8 mouse cellular contexts compared by ENCODE assay signal in the genomic region with DNA sequence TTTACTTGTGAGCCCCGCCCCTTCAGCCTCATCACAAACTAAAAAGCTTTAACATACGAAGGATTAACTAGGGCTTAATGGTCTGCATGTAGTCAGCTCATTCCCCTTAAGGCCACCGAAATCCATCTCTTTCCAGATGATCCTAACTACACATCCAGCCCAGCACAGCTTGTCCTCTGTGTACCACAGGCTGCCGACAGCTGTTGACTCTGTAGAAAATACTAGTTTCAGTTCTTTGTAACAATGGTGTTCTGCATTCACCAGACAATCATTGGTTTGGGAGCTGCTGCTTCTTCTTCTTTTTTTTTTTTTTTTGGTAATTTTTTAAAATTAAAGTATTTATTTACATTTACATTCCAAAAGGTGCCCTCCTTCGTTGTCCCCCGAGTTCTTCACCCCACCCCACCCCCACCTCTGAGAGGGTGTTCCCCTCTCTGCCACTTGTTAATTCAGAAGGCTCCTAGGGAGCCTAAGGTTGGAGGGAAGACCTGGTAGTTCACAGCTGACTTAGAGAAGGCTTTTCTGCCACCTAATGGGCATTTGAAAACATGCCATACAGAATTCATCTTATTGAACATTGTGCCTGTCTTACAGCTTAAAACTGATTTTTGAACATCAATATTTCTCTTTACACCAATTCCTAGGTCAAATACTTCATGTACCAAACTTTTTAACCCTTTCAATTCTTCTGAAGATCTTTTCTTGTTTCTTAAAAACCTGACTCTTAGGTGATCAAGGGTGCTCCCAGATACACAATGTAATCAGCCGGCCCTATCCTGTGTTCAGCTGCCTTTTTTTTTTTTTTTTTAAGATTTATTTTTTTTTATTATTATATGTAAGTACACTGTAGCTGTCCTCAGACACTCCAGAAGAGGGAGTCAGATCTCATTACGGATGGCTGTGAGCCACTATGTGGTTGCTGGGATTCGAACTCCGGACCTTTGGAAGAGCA. TPM values are rescaled to one million over a fixed set of nuclear protein-coding genes. Genes with fewer than 3 reads are reported as not detected.
DNase-seq lines count a peak whose midpoint lies in the region; ATAC-seq and TF ChIP-seq lines count a peak whose summit lies in the region.

No protein-coding gene starts in this region.

- peak; percentile 74; the same call in 1 of the 2 replicates for ATAC-seq in forebrain, postnatal 0 days
- ATAC-seq in neural tube, embryonic 14.5 days (ENCODE audit: low read depth), result peak; percentile 49; the same call in 1 of the 2 replicates
- ATAC-seq in granulocyte monocyte progenitor cell, adult 5-6 weeks (replicated peaks; ENCODE audit: poor library complexity, severe bottlenecking), result peak; percentile 87

- H3K4me1 ChIP-seq in forebrain, postnatal 0 days (ENCODE audit: insufficient read depth), result no peaks in the 10 kb centered on the region
- H3K4me1 ChIP-seq in forebrain, embryonic 10.5 days, result no peaks in the 10 kb centered on the region
- H3K4me1 ChIP-seq in neural tube, embryonic 14.5 days (ENCODE audit: control insufficient read depth, insufficient read depth, low read length), result no peaks in the 10 kb centered on the region

- H3K4me3 ChIP-seq in forebrain, postnatal 0 days (ENCODE audit: low read depth, low read length), result no peak overlapping the region
- no peak overlapping the region for H3K4me3 ChIP-seq in forebrain, embryonic 10.5 days
- no peak overlapping the region for H3K4me3 ChIP-seq in neural tube, embryonic 14.5 days (ENCODE audit: low read depth, low read length)

- no peak overlapping the region for H3K27ac ChIP-seq in forebrain, postnatal 0 days (ENCODE audit: low read depth, low read length)
- no peak overlapping the region for H3K27ac ChIP-seq in forebrain, embryonic 10.5 days
- no peak overlapping the region for H3K27ac ChIP-seq in neural tube, embryonic 14.5 days (ENCODE audit: low read depth, low read length)

- WGBS in forebrain, postnatal 0 days, result 64% methylated on average over 10 of the region's 10 CpGs
- 63% methylated on average over 10 of the region's 10 CpGs for WGBS in forebrain, embryonic 10.5 days
- WGBS in neural tube, embryonic 14.5 days, result 59% methylated on average over 10 of the region's 10 CpGs

- no peak overlapping the region for H3K9ac ChIP-seq in forebrain, postnatal 0 days
- H3K9ac ChIP-seq in neural tube, embryonic 14.5 days (replicated peaks; ENCODE audit: low read depth, low read length), result no peak overlapping the region

- H3K36me3 ChIP-seq in forebrain, postnatal 0 days (ENCODE audit: insufficient read depth), result peaks cover 10% of the 10 kb centered on the region; the same call in 1 of the 2 replicates
- H3K36me3 ChIP-seq in forebrain, embryonic 10.5 days (replicated peaks), result peaks cover 16% of the 10 kb centered on the region
- 0 out of 2 replicates have a peak, but pooled peaks cover 8% of the 10 kb centered on the region for H3K36me3 ChIP-seq in neural tube, embryonic 14.5 days (ENCODE audit: control insufficient read depth, insufficient read depth, low read length)

- DNase-seq in forebrain, postnatal 0 days, result peak; percentile 61
- no peak for DNase-seq in forebrain, embryonic 10.5 days (ENCODE audit: extremely low spot score, low spot score)
- no peak for DNase-seq in neural tube, embryonic 10.5 days (ENCODE audit: extremely low spot score, low spot score)
- DNase-seq in retina, postnatal 7 days (ENCODE audit: low read depth, low spot score), result peak; percentile 30
- DNase-seq in urinary bladder, postnatal 36 days (ENCODE audit: low spot score in 2 of 2), result no peak
- no peak for DNase-seq in gastrocnemius, postnatal 10 days

- peak; percentile 70 for TF ChIP-seq CTCF in forebrain, postnatal 0 days (IDR thresholded peaks at IDR 0.05; ENCODE audit: low read depth)

- no peaks in the 10 kb centered on the region for H3K9me3 ChIP-seq in forebrain, postnatal 0 days (ENCODE audit: low read length)
- H3K9me3 ChIP-seq in forebrain, embryonic 10.5 days, result no peaks in the 10 kb centered on the region
- no peaks in the 10 kb centered on the region for H3K9me3 ChIP-seq in neural tube, embryonic 14.5 days (ENCODE audit: control insufficient read depth, low read length)

- no peaks in the 10 kb centered on the region for H3K27me3 ChIP-seq in forebrain, postnatal 0 days (ENCODE audit: insufficient read depth, low read length)
- no peaks in the 10 kb centered on the region for H3K27me3 ChIP-seq in forebrain, embryonic 10.5 days (ENCODE audit: poor library complexity, severe bottlenecking)
- H3K27me3 ChIP-seq in neural tube, embryonic 14.5 days (ENCODE audit: control insufficient read depth, insufficient read depth, low read length), result no peaks in the 10 kb centered on the region

- no peak overlapping the region for H3K4me2 ChIP-seq in forebrain, postnatal 0 days (ENCODE audit: low read depth)
- H3K4me2 ChIP-seq in neural tube, embryonic 14.5 days (ENCODE audit: low read depth, low read length), result no peak overlapping the region

RNA-seq across cellular contexts. Expression of gene Aida, which starts 23.2 kb away (rescaled TPM):
- total RNA-seq in forebrain, postnatal 0 days (2014; rRNA removed), result 54.7 and 69.1 TPM in 2 replicates
- 37.8 and 46.1 TPM in 2 replicates for polyA plus RNA-seq in forebrain, postnatal 0 days (2015; fragmentation: Nextera tagmentation; extraction: Ambion mirVana)
- polyA plus RNA-seq in forebrain, embryonic 10.5 days (2016; fragmentation: Nextera tagmentation; extraction: Ambion mirVana), result 46.1 and 47.7 TPM in 2 replicates
- polyA plus RNA-seq in neural tube, embryonic 14.5 days (2014; fragmentation: Nextera tagmentation; extraction: Ambion mirVana), result 29.0 and 29.2 TPM in 2 replicates
- 32.4 and 47.2 TPM in 2 replicates for total RNA-seq in granulocyte monocyte progenitor cell, adult 5-6 weeks (2014; fragmentation: Nextera tagmentation)
- total RNA-seq in granulocyte monocyte progenitor cell, adult 5-6 weeks (2017), result 42.4 and 70.1 TPM in 2 replicates
- total RNA-seq in gastrocnemius, postnatal 10 days (2021), result 10 to 100 TPM; 32.6 to 38.6 TPM

RNA-seq across cellular contexts. Expression of gene Brox, which starts 23.9 kb away (rescaled TPM):
- total RNA-seq in forebrain, postnatal 0 days (2014; rRNA removed), result 137 and 144 TPM in 2 replicates
- 79.6 and 94.1 TPM in 2 replicates for polyA plus RNA-seq in forebrain, postnatal 0 days (2015; fragmentation: Nextera tagmentation; extraction: Ambion mirVana)
- 35.5 and 36.4 TPM in 2 replicates for polyA plus RNA-seq in forebrain, embryonic 10.5 days (2016; fragmentation: Nextera tagmentation; extraction: Ambion mirVana)
- polyA plus RNA-seq in neural tube, embryonic 14.5 days (2014; fragmentation: Nextera tagmentation; extraction: Ambion mirVana), result 122 and 135 TPM in 2 replicates
- total RNA-seq in granulocyte monocyte progenitor cell, adult 5-6 weeks (2014; fragmentation: Nextera tagmentation), result 25.5 and 39.3 TPM in 2 replicates
- 40.3 and 40.8 TPM in 2 replicates for total RNA-seq in granulocyte monocyte progenitor cell, adult 5-6 weeks (2017)
- total RNA-seq in gastrocnemius, postnatal 10 days (2021), result 10 to 100 TPM; 27.0 to 31.5 TPM

RNA-seq across cellular contexts. Expression of gene Disp1, which starts 51.8 kb away (rescaled TPM):
- total RNA-seq in forebrain, postnatal 0 days (2014; rRNA removed), result 7.2 and 12.7 TPM in 2 replicates
- polyA plus RNA-seq in forebrain, postnatal 0 days (2015; fragmentation: Nextera tagmentation; extraction: Ambion mirVana), result 5.6 and 6.3 TPM in 2 replicates
- polyA plus RNA-seq in forebrain, embryonic 10.5 days (2016; fragmentation: Nextera tagmentation; extraction: Ambion mirVana), result 9.2 and 10.3 TPM in 2 replicates
- 9.7 TPM in 2 replicates for polyA plus RNA-seq in neural tube, embryonic 14.5 days (2014; fragmentation: Nextera tagmentation; extraction: Ambion mirVana)
- 4.1 and 8.3 TPM in 2 replicates for total RNA-seq in granulocyte monocyte progenitor cell, adult 5-6 weeks (2014; fragmentation: Nextera tagmentation)
- total RNA-seq in granulocyte monocyte progenitor cell, adult 5-6 weeks (2017), result 6.7 and 9.9 TPM in 2 replicates
- 10 to 100 TPM in 1 of 2 experiments, 1 to 10 TPM in 1; 8.9 to 13.8 TPM for total RNA-seq in gastrocnemius, postnatal 10 days (2021)

Comparison
In these comparisons a context has a peak if more than half of its experiments do, and no peak if none do; other contexts are left out.
1. DNase-seq: peak in forebrain, postnatal 0 days (single experiment) and retina, postnatal 7 days (single experiment); none in forebrain, embryonic 10.5 days (single experiment), neural tube, embryonic 10.5 days (single experiment), urinary bladder, postnatal 36 days (0 of 2) and gastrocnemius, postnatal 10 days (single experiment).
2. Peak in every context shown above with its lines, with median percentiles within 50 percentile points of each other: ATAC-seq.